Mouse (Mus musculus) midbrain, embryonic 10.5 days (tissue): ENCODE measurements at regions not wholly inside any gene's neighbourhood (a gene's known extent, or its start where the extent isn't known, plus 50 kb on each side); places are given as distances from the start of the nearest gene placed in this dataset.

Source experiments
- DNase-seq: peaks from one replicate; pipeline ENCODE4 v3.0.0-alpha.2; 2017; ENCODE audit warnings: low spot score
- H3K27ac ChIP-seq: fragments of 300-500 bp; sonication (generic); replicated peaks from 2 replicates; pipeline ENCODE4 v1.5.1; 2016; ENCODE audit warnings: mild to moderate bottlenecking
- H3K27me3 ChIP-seq: fragments of 300-500 bp; sonication (generic); 2 replicates; pipeline ENCODE4 v1.6.1; 2016; ENCODE audit warnings: low read depth, mild to moderate bottlenecking; ENCODE audit not compliant: poor library complexity, severe bottlenecking
- H3K36me3 ChIP-seq: fragments of 300-500 bp; sonication (generic); 2 replicates; pipeline ENCODE4 v1.6.1; 2016; ENCODE audit warnings: mild to moderate bottlenecking, moderate library complexity
- H3K4me1 ChIP-seq: fragments of 300-500 bp; sonication (generic); 2 replicates; pipeline ENCODE4 v1.6.1; 2016
- H3K4me3 ChIP-seq: fragments of 300-500 bp; sonication (generic); 2 replicates; pipeline ENCODE4 v1.5.1; 2016; ENCODE audit warnings: mild to moderate bottlenecking, moderate library complexity
- H3K9me3 ChIP-seq: fragments of 300-500 bp; sonication (generic); replicated peaks from 2 replicates; pipeline ENCODE4 v1.6.1; 2016; ENCODE audit warnings: mild to moderate bottlenecking
- WGBS: fragments of 180-500 bp; shearing (Covaris S2); methylation state at CpG from one replicate; pipeline ENCODE4 v1.1.7; 2016; 5-methylcytosine and 5-hydroxymethylcytosine counted together

- H3K36me3 ChIP-seq, result no peaks in the 10 kb centered on the region
- WGBS, result 91% methylated on average over 4 of the region's 4 CpGs
- H3K9me3 ChIP-seq, result no peaks in the 10 kb centered on the region
- no peak for DNase-seq
- no peaks in the 10 kb centered on the region for H3K27me3 ChIP-seq
- no peak overlapping the region for H3K27ac ChIP-seq
- H3K4me3 ChIP-seq, result no peak overlapping the region
- no peaks in the 10 kb centered on the region for H3K4me1 ChIP-seq
These were observed 306.7 kb downstream of the Elavl2 start for GRCm38 (mm10) chr4:91093885-91094284.

- H3K9me3 ChIP-seq, result no peaks in the 10 kb centered on the region
- no peak overlapping the region for H3K4me3 ChIP-seq
- DNase-seq, result no peak
- H3K36me3 ChIP-seq, result no peaks in the 10 kb centered on the region
- no peaks in the 10 kb centered on the region for H3K4me1 ChIP-seq
- peak overlapping the region; percentile 33; the same call in 1 of the 2 replicates for H3K27ac ChIP-seq
- H3K27me3 ChIP-seq, result no peaks in the 10 kb centered on the region
- WGBS, result 87% methylated on average over 8 of the region's 8 CpGs
These were observed 308.3 kb downstream of the Elavl2 start for GRCm38 (mm10) chr4:91092323-91092722.

GRCm38 (mm10) chr4:91091910-91092309, 308.7 kb downstream of the Elavl2 start:
- Histone ChIP-seq H3K27ac (peak overlapping the region; percentile 33; the same call in 1 of the 2 replicates), H3K9me3 (no peaks in the 10 kb centered on the region), H3K36me3 (no peaks in the 10 kb centered on the region), H3K4me1 (no peaks in the 10 kb centered on the region), H3K4me3 (no peak overlapping the region), H3K27me3 (no peaks in the 10 kb centered on the region)
- WGBS, result 90% methylated on average over 3 of the region's 3 CpGs
- no peak for DNase-seq

GRCm38 (mm10) chr4:91083950-91084349, 316.6 kb downstream of the Elavl2 start:
- H3K36me3 ChIP-seq, result no peaks in the 10 kb centered on the region
- WGBS, result 66% methylated on average over 3 of the region's 3 CpGs
- peaks cover 12% of the 10 kb centered on the region for H3K4me1 ChIP-seq
- no peak overlapping the region for H3K27ac ChIP-seq
- H3K4me3 ChIP-seq, result no peak overlapping the region
- no peaks in the 10 kb centered on the region for H3K27me3 ChIP-seq
- no peaks in the 10 kb centered on the region for H3K9me3 ChIP-seq
- DNase-seq, result no peak

- H3K36me3 ChIP-seq, result no peaks in the 10 kb centered on the region
- peaks cover 12% of the 10 kb centered on the region for H3K4me1 ChIP-seq
- WGBS, result 89% methylated on average over 4 of the region's 4 CpGs
- DNase-seq, result no peak
- H3K27me3 ChIP-seq, result no peaks in the 10 kb centered on the region
- H3K4me3 ChIP-seq, result no peak overlapping the region
- no peaks in the 10 kb centered on the region for H3K9me3 ChIP-seq
- peak overlapping the region; percentile 69; the same call in 1 of the 2 replicates for H3K27ac ChIP-seq
These were observed 319.1 kb downstream of the Elavl2 start for GRCm38 (mm10) chr4:91081447-91081846.

GRCm38 (mm10) chr4:91080620-91081441, 319.8 kb downstream of the Elavl2 start:
- Histone ChIP-seq H3K27me3 (no peaks in the 10 kb centered on the region), H3K9me3 (no peaks in the 10 kb centered on the region), H3K36me3 (no peaks in the 10 kb centered on the region), H3K4me3 (no peak overlapping the region), H3K4me1 (peaks cover 12% of the 10 kb centered on the region), H3K27ac (peak overlapping the region; percentile 69)
- peak; percentile 35 for DNase-seq
- WGBS, result 29% methylated on average over 10 of the region's 10 CpGs

- 93% methylated on average over 2 of the region's 2 CpGs for WGBS
- Histone ChIP-seq H3K27me3 (no peaks in the 10 kb centered on the region), H3K36me3 (no peaks in the 10 kb centered on the region), H3K27ac (no peak overlapping the region), H3K9me3 (no peaks in the 10 kb centered on the region), H3K4me1 (no peaks in the 10 kb centered on the region), H3K4me3 (no peak overlapping the region)
- DNase-seq, result no peak
These were observed 329.3 kb downstream of the Elavl2 start for GRCm38 (mm10) chr4:91071263-91071662.

- Histone ChIP-seq H3K4me1 (no peaks in the 10 kb centered on the region), H3K27me3 (no peaks in the 10 kb centered on the region), H3K9me3 (no peaks in the 10 kb centered on the region), H3K4me3 (no peak overlapping the region), H3K27ac (no peak overlapping the region), H3K36me3 (no peaks in the 10 kb centered on the region)
- DNase-seq, result no peak
- WGBS, result 74% methylated on average over 2 of the region's 2 CpGs
These were observed 339.7 kb downstream of the Elavl2 start for GRCm38 (mm10) chr4:91060933-91061332.

- no peak for DNase-seq
- Histone ChIP-seq H3K27me3 (no peaks in the 10 kb centered on the region), H3K4me1 (no peaks in the 10 kb centered on the region), H3K4me3 (no peak overlapping the region), H3K27ac (no peak overlapping the region), H3K36me3 (no peaks in the 10 kb centered on the region), H3K9me3 (no peaks in the 10 kb centered on the region)
- 91% methylated on average over 2 of the region's 2 CpGs for WGBS
These were observed 348.7 kb downstream of the Elavl2 start for GRCm38 (mm10) chr4:91051913-91052312.

- no peaks in the 10 kb centered on the region for H3K9me3 ChIP-seq
- no peaks in the 10 kb centered on the region for H3K27me3 ChIP-seq
- WGBS, result 89% methylated on average over 2 of the region's 2 CpGs
- H3K36me3 ChIP-seq, result no peaks in the 10 kb centered on the region
- H3K27ac ChIP-seq, result no peak overlapping the region
- DNase-seq, result no peak
- no peaks in the 10 kb centered on the region for H3K4me1 ChIP-seq
- no peak overlapping the region for H3K4me3 ChIP-seq
These were observed 371.1 kb downstream of the Elavl2 start for GRCm38 (mm10) chr4:91029462-91029861.

GRCm38 (mm10) chr4:91028013-91028626, 372.5 kb downstream of the Elavl2 start:
- no peak overlapping the region for H3K4me3 ChIP-seq
- no peaks in the 10 kb centered on the region for H3K36me3 ChIP-seq
- no peak overlapping the region for H3K27ac ChIP-seq
- no peaks in the 10 kb centered on the region for H3K9me3 ChIP-seq
- no peak for DNase-seq
- H3K4me1 ChIP-seq, result no peaks in the 10 kb centered on the region
- whole genome bisulfite sequencing, result 90% methylated on average over 6 of the region's 6 CpGs
- no peaks in the 10 kb centered on the region for H3K27me3 ChIP-seq

- WGBS, result 93% methylated on average over 2 of the region's 2 CpGs
- Histone ChIP-seq H3K9me3 (no peaks in the 10 kb centered on the region), H3K4me1 (no peaks in the 10 kb centered on the region), H3K36me3 (no peaks in the 10 kb centered on the region), H3K4me3 (no peak overlapping the region), H3K27ac (no peak overlapping the region), H3K27me3 (no peaks in the 10 kb centered on the region)
- no peak for DNase-seq
These were observed 404.0 kb downstream of the Elavl2 start for GRCm38 (mm10) chr4:90996388-90997092.

GRCm38 (mm10) chr4:90964658-90965057, 435.9 kb downstream of the Elavl2 start:
- 79% methylated on average over 6 of the region's 6 CpGs for WGBS
- Histone ChIP-seq H3K27me3 (no peaks in the 10 kb centered on the region), H3K4me1 (no peaks in the 10 kb centered on the region), H3K9me3 (no peaks in the 10 kb centered on the region), H3K36me3 (no peaks in the 10 kb centered on the region), H3K4me3 (no peak overlapping the region), H3K27ac (no peak overlapping the region)
- no peak for DNase-seq
